Comparison of ENCODE assay signal across 8 mouse cellular contexts in the genomic region with DNA sequence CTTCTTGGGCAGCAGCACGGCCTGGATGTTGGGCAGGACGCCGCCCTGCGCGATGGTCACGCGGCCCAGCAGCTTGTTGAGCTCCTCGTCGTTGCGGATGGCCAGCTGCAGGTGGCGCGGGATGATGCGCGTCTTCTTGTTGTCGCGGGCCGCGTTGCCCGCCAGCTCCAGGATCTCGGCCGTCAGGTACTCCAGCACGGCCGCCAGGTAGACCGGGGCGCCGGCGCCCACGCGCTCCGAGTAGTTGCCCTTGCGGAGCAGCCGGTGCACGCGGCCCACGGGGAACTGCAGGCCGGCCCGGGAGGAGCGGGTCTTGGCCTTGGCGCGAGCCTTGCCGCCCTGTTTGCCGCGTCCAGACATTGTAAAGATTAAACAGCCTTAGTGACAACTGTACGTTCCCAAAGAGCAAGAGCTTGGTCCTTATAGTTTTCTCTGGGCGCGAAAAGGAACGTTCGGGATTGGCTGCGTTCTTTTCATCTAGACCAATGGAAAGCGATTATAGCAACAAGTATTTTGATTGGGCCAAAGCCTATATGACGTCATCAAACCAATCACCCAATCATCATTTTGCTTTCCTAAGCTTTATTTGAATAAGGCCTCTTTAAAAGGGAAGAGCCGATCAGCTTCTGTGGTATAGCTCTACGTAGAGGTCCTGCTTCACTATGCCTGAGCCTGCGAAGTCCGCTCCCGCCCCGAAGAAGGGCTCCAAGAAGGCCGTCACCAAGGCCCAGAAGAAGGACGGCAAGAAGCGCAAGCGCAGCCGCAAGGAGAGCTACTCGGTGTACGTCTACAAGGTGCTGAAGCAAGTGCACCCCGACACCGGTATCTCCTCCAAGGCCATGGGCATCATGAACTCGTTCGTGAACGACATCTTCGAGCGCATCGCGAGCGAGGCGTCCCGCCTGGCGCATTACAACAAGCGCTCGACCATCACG. TPM values are rescaled to one million over a fixed set of nuclear protein-coding genes. Genes with fewer than 3 reads are reported as not detected.
DNase-seq lines count a peak whose midpoint lies in the region; ATAC-seq and TF ChIP-seq lines count a peak whose summit lies in the region.
"Not testable (repeated sequence)": the region's sequence is repeated elsewhere in the genome, so short reads cannot be mapped to it uniquely, and the experiment has no call there.

Gene Hist1h2ag, minus strand, starts transcription at position 377 of the 935 bp plus-strand sequence.
Gene Hist1h2bj, plus strand, starts transcription at position 647 of the 935 bp plus-strand sequence.

- TF ChIP-seq POLR2A in myocyte (IDR thresholded peaks at IDR 0.05; ENCODE audit: insufficient read length, low read depth): peak; percentile 85

- WGBS in heart, embryonic 13.5 days: under 1% methylated on average over 44 of the region's 80 CpGs
- 0% methylated on average over 36 of the region's 80 CpGs for WGBS in kidney, postnatal 0 days
- WGBS in liver, embryonic 11.5 days: under 1% methylated on average over 40 of the region's 80 CpGs

- not testable (repeated sequence) for H3K9me3 ChIP-seq in heart, embryonic 13.5 days; kidney, postnatal 0 days (replicated peaks; ENCODE audit: low read length); liver, embryonic 11.5 days (ENCODE audit: control insufficient read depth, low read length)

- H3K27me3 ChIP-seq in heart, embryonic 13.5 days (replicated peaks); kidney, postnatal 0 days (ENCODE audit: insufficient read depth, low read length); liver, embryonic 11.5 days (replicated peaks; ENCODE audit: control insufficient read depth, insufficient read depth, low read length); myocyte (ENCODE audit: control insufficient read depth, insufficient read depth, insufficient read length): not testable (repeated sequence)

- not testable (repeated sequence) for H3ac ChIP-seq in myocyte (ENCODE audit: control insufficient read depth, insufficient read length)

- peak within 1 kb of the TSS; percentile 78 for H3K9ac ChIP-seq in heart, embryonic 13.5 days
- peak within 1 kb of the TSS; percentile 44 for H3K9ac ChIP-seq in kidney, postnatal 0 days (ENCODE audit: low read depth, low read length)
- peak within 1 kb of the TSS; percentile 80 for H3K9ac ChIP-seq in liver, embryonic 11.5 days (ENCODE audit: low read depth, low read length)

- DNase-seq in CD8-positive naive resting alpha-beta T cell, adult 2 months (ENCODE audit: low read depth in 2 of 2, low spot score in 2 of 2): peak; percentile 76 to 86
- peak; percentile 96 for DNase-seq in c-Kit-positive CD71-negative TER-119-negative erythroid progenitor cells, embryonic 14.5 days (ENCODE audit: low read depth)
- DNase-seq in fibroblast of lung, adult 2 months (ENCODE audit: low read depth): peak; percentile 99
- DNase-seq in kidney, postnatal 0 days (ENCODE audit: low spot score): peak; percentile 99
- DNase-seq in liver, embryonic 11.5 days (ENCODE audit: low spot score): peak; percentile 80
- DNase-seq in spleen, postnatal 4 days (ENCODE audit: low spot score in 2 of 2): peak; percentile 88 to 91

- H3K4me2 ChIP-seq in heart, embryonic 13.5 days: peak within 1 kb of the TSS; percentile 89
- H3K4me2 ChIP-seq in kidney, postnatal 0 days (ENCODE audit: low read length): peak within 1 kb of the TSS; percentile 55
- peak within 1 kb of the TSS; percentile 71 for H3K4me2 ChIP-seq in liver, embryonic 11.5 days
- peak within 1 kb of the TSS; percentile 76 for H3K4me2 ChIP-seq in myocyte (ENCODE audit: low read depth)

- not testable (repeated sequence) for TF ChIP-seq CTCF in kidney, postnatal 0 days (IDR thresholded peaks at IDR 0.05; ENCODE audit: low read depth)

- peak; percentile 78 for ATAC-seq in heart, embryonic 13.5 days (ENCODE audit: extremely low read depth, insufficient number of reproducible peaks, low FRiP score, low TSS enrichment)
- peak; percentile 89 for ATAC-seq in kidney, postnatal 0 days (replicated peaks; ENCODE audit: low FRiP score, low read depth)
- ATAC-seq in liver, embryonic 11.5 days (replicated peaks; ENCODE audit: low FRiP score): peak; percentile 81

- peaks cover 32% of the 10 kb centered on the region for H3K4me1 ChIP-seq in heart, embryonic 13.5 days
- not testable (repeated sequence) for H3K4me1 ChIP-seq in kidney, postnatal 0 days (replicated peaks; ENCODE audit: insufficient read depth, low read length)
- H3K4me1 ChIP-seq in liver, embryonic 11.5 days (replicated peaks; ENCODE audit: control insufficient read depth, insufficient read depth, low read length): peaks cover 10% of the 10 kb centered on the region

- not testable (repeated sequence) for H3K36me3 ChIP-seq in heart, embryonic 13.5 days; kidney, postnatal 0 days (ENCODE audit: insufficient read depth, low read length); liver, embryonic 11.5 days (ENCODE audit: control insufficient read depth, insufficient read depth, low read length); myocyte (ENCODE audit: control insufficient read depth, insufficient read depth)

- H3K79me2 ChIP-seq in myocyte (ENCODE audit: control insufficient read depth, insufficient read depth): not testable (repeated sequence)

- peak within 1 kb of the TSS; percentile 55 for H3K4me3 ChIP-seq in heart, embryonic 13.5 days
- H3K4me3 ChIP-seq in kidney, postnatal 0 days (replicated peaks; ENCODE audit: low read depth, low read length): peak within 1 kb of the TSS; percentile 31
- H3K4me3 ChIP-seq in liver, embryonic 11.5 days (ENCODE audit: low read depth, low read length): peak within 1 kb of the TSS; percentile 46
- H3K4me3 ChIP-seq in myocyte: peak within 1 kb of the TSS; percentile 28

- peak within 1 kb of the TSS; percentile 91 for H3K27ac ChIP-seq in heart, embryonic 13.5 days (replicated peaks)
- peak within 1 kb of the TSS; percentile 82 for H3K27ac ChIP-seq in kidney, postnatal 0 days
- H3K27ac ChIP-seq in liver, embryonic 11.5 days (ENCODE audit: low read depth, low read length): peak within 1 kb of the TSS; percentile 99

TF ChIP-seq in myocyte, 11 proteins besides CTCF, POLR2A, EP300 and RAD21:
- TF ChIP-seq POLR2AphosphoS2 (IDR thresholded peaks at IDR 0.05; ENCODE audit: insufficient read length, low read depth) (peak; percentile 86), E2F4 (IDR thresholded peaks at IDR 0.05; ENCODE audit: insufficient read depth) (peak; percentile 95)
TF ChIP-seq in myocyte: peak in this region for 2; not testable (repeated sequence) for 9.

RNA-seq across cellular contexts. Expression of gene Hist1h2ag, which starts in this region (rescaled TPM):
- 15.8 and 19.9 TPM in 2 replicates for polyA plus RNA-seq in heart, embryonic 13.5 days (2015; fragmentation: Nextera tagmentation; extraction: Ambion mirVana)
- 33.8 and 48.4 TPM in 2 replicates for polyA plus RNA-seq in kidney, postnatal 0 days (2015; fragmentation: Nextera tagmentation; extraction: Ambion mirVana)
- 26.4 and 36.7 TPM in 2 replicates for polyA plus RNA-seq in liver, embryonic 11.5 days (2014; fragmentation: Nextera tagmentation; extraction: Ambion mirVana)
- 4.1 TPM for polyA plus RNA-seq in myocyte (2012; fragmentation: generic; extraction: Trizol)

RNA-seq across cellular contexts. Expression of gene Hist1h2bj, which starts in this region (rescaled TPM):
- 3.9 and 5.9 TPM in 2 replicates for polyA plus RNA-seq in heart, embryonic 13.5 days (2015; fragmentation: Nextera tagmentation; extraction: Ambion mirVana)
- polyA plus RNA-seq in kidney, postnatal 0 days (2015; fragmentation: Nextera tagmentation; extraction: Ambion mirVana): 8.5 and 10.2 TPM in 2 replicates
- polyA plus RNA-seq in liver, embryonic 11.5 days (2014; fragmentation: Nextera tagmentation; extraction: Ambion mirVana): 11.2 and 13.2 TPM in 2 replicates
- polyA plus RNA-seq in myocyte (2012; fragmentation: generic; extraction: Trizol): 3.4 TPM

Comparison
In these comparisons a context has a peak if more than half of its experiments do, and no peak if none do; other contexts are left out.
1. Peak in every context shown above with its lines: DNase-seq, ATAC-seq, H3K4me3 ChIP-seq and H3K27ac ChIP-seq.